Comparison of ENCODE assay signal across 24 mouse cellular contexts in the genomic region with DNA sequence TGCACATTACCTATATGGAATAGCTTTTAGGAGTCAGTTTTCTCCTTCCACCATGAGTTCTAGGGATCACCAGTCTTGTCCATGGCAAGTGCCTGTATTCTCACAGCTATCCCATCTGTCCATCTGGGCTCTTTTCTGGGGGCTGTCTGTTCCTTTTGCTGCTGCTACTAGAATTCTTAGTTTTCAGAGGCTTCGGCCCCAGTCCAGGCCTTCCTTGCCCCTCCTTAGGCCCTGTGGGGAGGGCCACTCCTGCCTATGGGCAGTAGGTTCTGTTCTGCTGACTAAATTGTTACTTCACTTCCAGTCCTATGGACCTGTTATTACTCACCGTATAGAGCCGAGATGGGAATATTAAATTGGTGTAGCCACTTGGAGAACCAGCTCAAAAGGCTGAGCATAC.
"Had no signal": no experiment of that assay in that cellular context is flagged by ENCODE, and none has a peak within 500 bp of the region (broad histone marks: within the 10 kb centered on the region; RNA-seq: fewer than 3 reads in every experiment).

No protein-coding gene starts in this region.

- H3K4me2 ChIP-seq: embryonic facial prominence, embryonic 12.5 days; embryonic facial prominence, embryonic 13.5 days; embryonic facial prominence, embryonic 15.5 days; forebrain, embryonic 12.5 days; forebrain, embryonic 13.5 days; forebrain, embryonic 15.5 days had no signal

- H3K36me3 ChIP-seq: embryonic facial prominence, embryonic 10.5 days; embryonic facial prominence, embryonic 12.5 days; embryonic facial prominence, embryonic 13.5 days; embryonic facial prominence, embryonic 15.5 days; forebrain, embryonic 10.5 days; forebrain, embryonic 12.5 days; forebrain, embryonic 15.5 days had no signal

- DNase-seq: cerebellum, adult 8-10 months; cerebellum, adult 9-10 months; cerebellum, adult 9-11 months; cerebellum, postnatal 14 days; cerebellum, postnatal 36 days; embryo, embryonic 11 days; forebrain, postnatal 0 days; gastrocnemius, adult 2 months; gastrocnemius, postnatal 10 days; gastrocnemius, postnatal 14 days; gastrocnemius, postnatal 25 days; gastrocnemius, postnatal 36 days; heart, adult 18-20 months had no signal

- H3K4me3 ChIP-seq: embryonic facial prominence, embryonic 10.5 days; embryonic facial prominence, embryonic 12.5 days; embryonic facial prominence, embryonic 13.5 days; embryonic facial prominence, embryonic 15.5 days; erythroblast, embryonic 14.5 days; forebrain, embryonic 10.5 days; forebrain, embryonic 12.5 days; forebrain, embryonic 13.5 days; forebrain, embryonic 15.5 days; gastrocnemius, adult 2 months had no signal

- ATAC-seq: forebrain, embryonic 13.5 days; forebrain, embryonic 14.5 days; forebrain, embryonic 15.5 days; forebrain, embryonic 16.5 days; forebrain, postnatal 0 days had no signal

- H3K9ac ChIP-seq: embryonic facial prominence, embryonic 12.5 days; embryonic facial prominence, embryonic 13.5 days; embryonic facial prominence, embryonic 15.5 days; forebrain, embryonic 12.5 days; forebrain, embryonic 13.5 days; forebrain, embryonic 15.5 days; forebrain, postnatal 0 days had no signal

- H3K27ac ChIP-seq: embryonic facial prominence, embryonic 10.5 days; embryonic facial prominence, embryonic 12.5 days; embryonic facial prominence, embryonic 13.5 days; embryonic facial prominence, embryonic 15.5 days; forebrain, embryonic 10.5 days; forebrain, embryonic 12.5 days; forebrain, embryonic 13.5 days; forebrain, embryonic 15.5 days; gastrocnemius, adult 2 months had no signal

- H3K27me3 ChIP-seq: forebrain, embryonic 13.5 days had no signal

- H3K9me3 ChIP-seq: embryonic facial prominence, embryonic 10.5 days; embryonic facial prominence, embryonic 12.5 days; embryonic facial prominence, embryonic 13.5 days; embryonic facial prominence, embryonic 15.5 days; forebrain, embryonic 10.5 days; forebrain, embryonic 12.5 days; forebrain, embryonic 13.5 days; forebrain, embryonic 15.5 days had no signal

- H3K4me1 ChIP-seq: embryonic facial prominence, embryonic 10.5 days; embryonic facial prominence, embryonic 12.5 days; embryonic facial prominence, embryonic 13.5 days; embryonic facial prominence, embryonic 15.5 days had no signal
